ENCODE assay signal across 9 mouse cellular contexts in the genomic region with DNA sequence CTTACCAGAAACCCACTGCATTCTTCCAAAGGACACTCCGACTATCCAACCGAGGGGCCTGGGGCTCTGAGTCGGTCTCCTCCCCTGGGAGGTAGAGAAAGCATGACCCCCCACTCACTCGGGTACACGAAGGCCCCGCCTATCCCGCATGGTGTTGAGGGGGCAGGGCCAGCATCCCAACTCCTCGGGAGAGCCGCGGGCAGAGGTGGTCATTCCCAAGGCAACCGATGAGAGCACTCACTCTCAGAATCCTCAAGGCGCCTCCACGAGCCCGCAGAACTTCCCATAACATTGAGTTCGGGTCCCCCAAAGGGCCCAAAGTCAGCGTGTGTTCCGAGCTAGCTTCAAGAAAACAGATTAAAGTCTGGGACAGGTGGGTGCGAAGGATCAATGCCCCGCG. TPM values are rescaled to one million over a fixed set of nuclear protein-coding genes. Genes with fewer than 3 reads are reported as not detected.
A peak's percentile ranks its signal among the peaks of the same experiment; 100 is the strongest.
DNase-seq lines count a peak whose midpoint lies in the region; ATAC-seq and TF ChIP-seq lines count a peak whose summit lies in the region.
"Had no signal": no experiment of that assay in that cellular context is flagged by ENCODE, and none has a peak within 500 bp of the region (broad histone marks: within the 10 kb centered on the region; RNA-seq: fewer than 3 reads in every experiment).

No protein-coding gene starts in this region.

- H3K4me3 ChIP-seq in embryonic facial prominence, embryonic 12.5 days = peak overlapping the region; percentile 57
- H3K4me3 ChIP-seq in hindbrain, postnatal 0 days (ENCODE audit: low read length) = peak overlapping the region; percentile 53
- H3K4me3 ChIP-seq in liver, embryonic 16.5 days (ENCODE audit: low read depth, low read length) = peak overlapping the region; percentile 64
- peak overlapping the region; percentile 80 for H3K4me3 ChIP-seq in olfactory bulb, adult 2 months (ENCODE audit: insufficient read depth, low read depth, low read length)

- H3K27ac ChIP-seq in embryonic facial prominence, embryonic 12.5 days = peak overlapping the region; percentile 76; the same call in 1 of the 2 replicates
- H3K27ac ChIP-seq in hindbrain, postnatal 0 days = no peak overlapping the region
- no peak overlapping the region; the same call in 1 of the 2 replicates for H3K27ac ChIP-seq in liver, embryonic 16.5 days (ENCODE audit: low read length)
- H3K27ac ChIP-seq in olfactory bulb, adult 2 months (ENCODE audit: insufficient read depth, low read depth, low read length) = no peak overlapping the region

- peak overlapping the region; percentile 57 for H3K9ac ChIP-seq in embryonic facial prominence, embryonic 12.5 days
- H3K9ac ChIP-seq in hindbrain, postnatal 0 days (replicated peaks; ENCODE audit: low read length) = peak overlapping the region; percentile 47
- H3K9ac ChIP-seq in liver, embryonic 16.5 days (ENCODE audit: low read depth, low read length) = peak overlapping the region; percentile 49

- H3K9me3 ChIP-seq in embryonic facial prominence, embryonic 12.5 days = no peaks in the 10 kb centered on the region
- no peaks in the 10 kb centered on the region for H3K9me3 ChIP-seq in hindbrain, postnatal 0 days (ENCODE audit: low read length)
- H3K9me3 ChIP-seq in liver, embryonic 16.5 days (replicated peaks; ENCODE audit: control insufficient read depth, low read length) = no peaks in the 10 kb centered on the region

- peak; percentile 31 for DNase-seq in layer of hippocampus, adult 11-12 months (ENCODE audit: low spot score)
- DNase-seq in layer of hippocampus, adult 18-20 months (ENCODE audit: low spot score in 2 of 2) = no peak
- DNase-seq in adrenal gland, postnatal 14 days = peak; percentile 54
- DNase-seq in hindbrain, postnatal 0 days (ENCODE audit: low spot score) = peak; percentile 32
- no peak for DNase-seq in natural killer cell, adult 2 months (ENCODE audit: low spot score in 2 of 2)

- H3K4me2 ChIP-seq in embryonic facial prominence, embryonic 12.5 days (replicated peaks) = peak overlapping the region; percentile 76
- peak overlapping the region; percentile 90 for H3K4me2 ChIP-seq in hindbrain, postnatal 0 days (ENCODE audit: low read depth, low read length)
- H3K4me2 ChIP-seq in liver, embryonic 16.5 days (ENCODE audit: low read depth, low read length) = peak overlapping the region; percentile 91

- TF ChIP-seq POLR2A in olfactory bulb, adult 2 months (IDR thresholded peaks at IDR 0.05; ENCODE audit: insufficient read depth, low read depth, low read length) = no peak

- peaks cover 11% of the 10 kb centered on the region for H3K36me3 ChIP-seq in embryonic facial prominence, embryonic 12.5 days
- H3K36me3 ChIP-seq in hindbrain, postnatal 0 days (ENCODE audit: insufficient read depth, low read length) = no peaks in the 10 kb centered on the region
- H3K36me3 ChIP-seq in liver, embryonic 16.5 days (ENCODE audit: control insufficient read depth, insufficient read depth) = no peaks in the 10 kb centered on the region

- 1% methylated on average over 20 of the region's 20 CpGs for WGBS in embryonic facial prominence, embryonic 12.5 days
- under 1% methylated on average over 20 of the region's 20 CpGs for WGBS in hindbrain, postnatal 0 days
- 4% methylated on average over 20 of the region's 20 CpGs for WGBS in liver, embryonic 16.5 days (ENCODE audit: insufficient replicate concordance)
- WGBS in olfactory bulb, adult 2 months = 2% methylated on average over 20 of the region's 20 CpGs

- H3K27me3 ChIP-seq in embryonic facial prominence, embryonic 12.5 days = peaks cover 12% of the 10 kb centered on the region; the same call in 1 of the 2 replicates
- H3K27me3 ChIP-seq in hindbrain, postnatal 0 days (ENCODE audit: insufficient read depth, low read length) = no peaks in the 10 kb centered on the region
- no peaks in the 10 kb centered on the region for H3K27me3 ChIP-seq in liver, embryonic 16.5 days (ENCODE audit: control insufficient read depth, insufficient read depth, low read depth, low read length)

- 0 out of 2 replicates have a peak, but pooled peaks cover 7% of the 10 kb centered on the region for H3K4me1 ChIP-seq in embryonic facial prominence, embryonic 12.5 days
- 0 out of 2 replicates have a peak, but pooled peaks cover 5% of the 10 kb centered on the region for H3K4me1 ChIP-seq in hindbrain, postnatal 0 days (ENCODE audit: insufficient read depth, low read length)
- H3K4me1 ChIP-seq in liver, embryonic 16.5 days (ENCODE audit: control insufficient read depth, low read depth, low read length) = peaks cover 5% of the 10 kb centered on the region; the same call in 1 of the 2 replicates
- H3K4me1 ChIP-seq in olfactory bulb, adult 2 months (ENCODE audit: control insufficient read depth, insufficient read depth, low read length) = peaks cover 11% of the 10 kb centered on the region

- no peak for TF ChIP-seq CTCF in hindbrain, postnatal 0 days (IDR thresholded peaks at IDR 0.05; ENCODE audit: low read depth)
- TF ChIP-seq CTCF in olfactory bulb, adult 2 months (IDR thresholded peaks at IDR 0.05; ENCODE audit: insufficient read depth, low read depth, low read length) = no peak

- ATAC-seq in embryonic facial prominence, embryonic 12.5 days (ENCODE audit: insufficient number of reproducible peaks, insufficient read depth, low FRiP score, low TSS enrichment) = 0 out of 2 replicates have a peak, but pooled peaks have one; percentile 19
- peak; percentile 66 for ATAC-seq in hindbrain, postnatal 0 days
- ATAC-seq in liver, embryonic 16.5 days (ENCODE audit: low read depth) = peak; percentile 25; the same call in 1 of the 2 replicates

RNA-seq across cellular contexts. Expression of a gene that starts 2.0 kb away (rescaled TPM):
- under 1 TPM; 0.62 to 0.94 TPM for total RNA-seq in layer of hippocampus, adult 18-20 months (2021)
- 2.9 and 3.5 TPM in 2 replicates for total RNA-seq in adrenal gland, postnatal 14 days (2021)
- 0.59 and 0.96 TPM in 2 replicates for polyA plus RNA-seq in embryonic facial prominence, embryonic 12.5 days (2016; fragmentation: Nextera tagmentation; extraction: Ambion mirVana)
- 0.25 and 6.3 TPM in 2 replicates for total RNA-seq in hindbrain, postnatal 0 days (2014; rRNA removed)
- 0.47 and 0.50 TPM in 2 replicates for polyA plus RNA-seq in hindbrain, postnatal 0 days (2015; fragmentation: Nextera tagmentation; extraction: Ambion mirVana)
- polyA plus RNA-seq in liver, embryonic 16.5 days (2015; fragmentation: Nextera tagmentation; extraction: Ambion mirVana) = 2.3 and 2.4 TPM in 2 replicates
- polyA plus RNA-seq in olfactory bulb, adult 2 months (2012; ENCODE audit: insufficient read depth, insufficient read length, low replicate concordance, missing spikeins) = not detected in 2 replicates

RNA-seq across cellular contexts. Expression of a gene that starts 2.9 kb away (rescaled TPM):
- 10 to 100 TPM; 27.5 to 32.1 TPM for total RNA-seq in layer of hippocampus, adult 18-20 months (2021)
- 25.3 and 31.1 TPM in 2 replicates for total RNA-seq in adrenal gland, postnatal 14 days (2021)
- polyA plus RNA-seq in embryonic facial prominence, embryonic 12.5 days (2016; fragmentation: Nextera tagmentation; extraction: Ambion mirVana) = 33.3 and 34.4 TPM in 2 replicates
- 27.7 and 34.2 TPM in 2 replicates for total RNA-seq in hindbrain, postnatal 0 days (2014; rRNA removed)
- polyA plus RNA-seq in hindbrain, postnatal 0 days (2015; fragmentation: Nextera tagmentation; extraction: Ambion mirVana) = 22.3 and 25.1 TPM in 2 replicates
- polyA plus RNA-seq in liver, embryonic 16.5 days (2015; fragmentation: Nextera tagmentation; extraction: Ambion mirVana) = 11.7 and 11.9 TPM in 2 replicates
- polyA plus RNA-seq in olfactory bulb, adult 2 months (2012; ENCODE audit: insufficient read depth, insufficient read length, low replicate concordance, missing spikeins) = not detected in 2 replicates

RNA-seq across cellular contexts. Expression of a gene that starts 12.0 kb away (rescaled TPM):
- total RNA-seq in layer of hippocampus, adult 18-20 months (2021) = not detected
- not detected in 2 replicates for total RNA-seq in adrenal gland, postnatal 14 days (2021)
- polyA plus RNA-seq in embryonic facial prominence, embryonic 12.5 days (2016; fragmentation: Nextera tagmentation; extraction: Ambion mirVana) = not detected in 2 replicates
- total RNA-seq in hindbrain, postnatal 0 days (2014; rRNA removed) = 0.94 TPM in 1 of 2 replicates, not detected in the other
- not detected in 2 replicates for polyA plus RNA-seq in hindbrain, postnatal 0 days (2015; fragmentation: Nextera tagmentation; extraction: Ambion mirVana)
- polyA plus RNA-seq in liver, embryonic 16.5 days (2015; fragmentation: Nextera tagmentation; extraction: Ambion mirVana) = 0.09 and 0.27 TPM in 2 replicates
- polyA plus RNA-seq in olfactory bulb, adult 2 months (2012; ENCODE audit: insufficient read depth, insufficient read length, low replicate concordance, missing spikeins) = not detected in 2 replicates
- total RNA-seq: layer of hippocampus, postnatal 25 days had no signal

RNA-seq across cellular contexts. Expression of a gene that starts 16.5 kb away (rescaled TPM):
- total RNA-seq in layer of hippocampus, adult 18-20 months (2021) = 100 to 1,000 TPM; 180 to 184 TPM
- total RNA-seq in adrenal gland, postnatal 14 days (2021) = 241 and 262 TPM in 2 replicates
- 186 and 200 TPM in 2 replicates for polyA plus RNA-seq in embryonic facial prominence, embryonic 12.5 days (2016; fragmentation: Nextera tagmentation; extraction: Ambion mirVana)
- 112 and 118 TPM in 2 replicates for total RNA-seq in hindbrain, postnatal 0 days (2014; rRNA removed)
- polyA plus RNA-seq in hindbrain, postnatal 0 days (2015; fragmentation: Nextera tagmentation; extraction: Ambion mirVana) = 198 and 204 TPM in 2 replicates
- polyA plus RNA-seq in liver, embryonic 16.5 days (2015; fragmentation: Nextera tagmentation; extraction: Ambion mirVana) = 87.8 and 93.1 TPM in 2 replicates
- polyA plus RNA-seq in olfactory bulb, adult 2 months (2012; ENCODE audit: insufficient read depth, insufficient read length, low replicate concordance, missing spikeins) = 330 TPM in 1 of 2 replicates, not detected in the other

RNA-seq across cellular contexts. Expression of a gene that starts 47.9 kb away (rescaled TPM):
- 1 to 10 TPM; 6.8 to 8.8 TPM for total RNA-seq in layer of hippocampus, adult 18-20 months (2021)
- 16.2 and 21.5 TPM in 2 replicates for total RNA-seq in adrenal gland, postnatal 14 days (2021)
- polyA plus RNA-seq in embryonic facial prominence, embryonic 12.5 days (2016; fragmentation: Nextera tagmentation; extraction: Ambion mirVana) = 4.3 and 5.6 TPM in 2 replicates
- total RNA-seq in hindbrain, postnatal 0 days (2014; rRNA removed) = 5.9 and 6.7 TPM in 2 replicates
- polyA plus RNA-seq in hindbrain, postnatal 0 days (2015; fragmentation: Nextera tagmentation; extraction: Ambion mirVana) = 19.1 and 19.5 TPM in 2 replicates
- polyA plus RNA-seq in liver, embryonic 16.5 days (2015; fragmentation: Nextera tagmentation; extraction: Ambion mirVana) = 4.2 and 5.8 TPM in 2 replicates
- not detected in 2 replicates for polyA plus RNA-seq in olfactory bulb, adult 2 months (2012; ENCODE audit: insufficient read depth, insufficient read length, low replicate concordance, missing spikeins)

Comparison
In these comparisons a context has a peak if more than half of its experiments do, and no peak if none do; other contexts are left out.
1. DNase-seq: peak in layer of hippocampus, adult 11-12 months (single experiment), adrenal gland, postnatal 14 days (single experiment) and hindbrain, postnatal 0 days (single experiment); none in layer of hippocampus, adult 18-20 months (0 of 2) and natural killer cell, adult 2 months (0 of 2).
2. RNA of a gene that starts 2.9 kb away (polyA plus RNA-seq): 33.3 to 34.4 TPM in embryonic facial prominence, embryonic 12.5 days, 22.3 to 25.1 TPM in hindbrain, postnatal 0 days and 11.7 to 11.9 TPM in liver, embryonic 16.5 days; not detected in olfactory bulb, adult 2 months; every median in the first group is over 10 times any median in the second.
3. Peak in every context shown above with its lines, with median percentiles within 50 percentile points of each other: ATAC-seq, H3K4me2 ChIP-seq, H3K4me3 ChIP-seq and H3K9ac ChIP-seq.